Mouse (Mus musculus) right cerebral cortex, adult 2 months (tissue): ENCODE results near the gene Zfhx3.

Source experiments
- DNase-seq, 2 experiments: peaks; one replicate each; pipeline ENCODE4 v3.0.0; 2021 to 2022; ENCODE audit warnings: low spot score in 2 of 2

Gene Zfhx3

GRCm38 (mm10) chr8:108592028-108592724 is 649.7 kb downstream of the Zfhx3 start:
- DNase-seq: no peak

- DNase-seq: no peak
Measured at GRCm38 (mm10) chr8:108592990-108593589, 650.6 kb downstream of the Zfhx3 start.

GRCm38 (mm10) chr8:108593891-108594290 is 651.4 kb downstream of the Zfhx3 start:
- no peak for DNase-seq

- no peak for DNase-seq
Measured at GRCm38 (mm10) chr8:108594361-108595060, 652.1 kb downstream of the Zfhx3 start.

- DNase-seq: no peak
Measured at GRCm38 (mm10) chr8:108595061-108595419, 652.6 kb downstream of the Zfhx3 start.

GRCm38 (mm10) chr8:108595721-108596495 is 653.5 kb downstream of the Zfhx3 start:
- DNase-seq: no peak

- no peak for DNase-seq
Measured at GRCm38 (mm10) chr8:108599003-108599402, 656.6 kb downstream of the Zfhx3 start.

GRCm38 (mm10) chr8:108599558-108599957 is 657.1 kb downstream of the Zfhx3 start:
- DNase-seq: no peak

- DNase-seq: no peak
Measured at GRCm38 (mm10) chr8:108608678-108609077, 666.2 kb downstream of the Zfhx3 start.

- no peak for DNase-seq
Measured at GRCm38 (mm10) chr8:108609114-108609513, 666.7 kb downstream of the Zfhx3 start.

- no peak for DNase-seq
Measured at GRCm38 (mm10) chr8:108611141-108611674, 668.8 kb downstream of the Zfhx3 start.

GRCm38 (mm10) chr8:108611792-108612413 is 669.5 kb downstream of the Zfhx3 start:
- DNase-seq: no peak

- no peak for DNase-seq
Measured at GRCm38 (mm10) chr8:108612815-108613214, 670.4 kb downstream of the Zfhx3 start.

- no peak for DNase-seq
Measured at GRCm38 (mm10) chr8:108613280-108613679, 670.8 kb downstream of the Zfhx3 start.

- DNase-seq: no peak
Measured at GRCm38 (mm10) chr8:108621296-108621695, 678.9 kb downstream of the Zfhx3 start.

- no peak for DNase-seq
Measured at GRCm38 (mm10) chr8:108623660-108624059, 681.2 kb downstream of the Zfhx3 start.

GRCm38 (mm10) chr8:108625571-108626120 is 683.2 kb downstream of the Zfhx3 start:
- DNase-seq: no peak

- no peak for DNase-seq
Measured at GRCm38 (mm10) chr8:108631069-108631468, 688.6 kb downstream of the Zfhx3 start.

- DNase-seq: no peak
Measured at GRCm38 (mm10) chr8:108634282-108634681, 691.8 kb downstream of the Zfhx3 start.

- DNase-seq: no peak
Measured at GRCm38 (mm10) chr8:108637887-108638286, 695.4 kb downstream of the Zfhx3 start.

GRCm38 (mm10) chr8:108645660-108646059 is 703.2 kb downstream of the Zfhx3 start:
- DNase-seq: no peak
